Mouse (Mus musculus) forebrain, embryonic 16.5 days (tissue): Measurements from ENCODE around the gene Ets1. TPM values are rescaled to one million over a fixed set of nuclear protein-coding genes. Genes with fewer than 3 reads are reported as not detected.
A peak's percentile ranks its signal among the peaks of the same experiment; 100 is the strongest.

ENCODE experiments used
- ATAC-seq: fragments of 200-750 bp; cut with Nextera tagmentation; 2 replicates; pipeline ENCODE4 v1.8.0; 2017; ENCODE audit warnings: mild to moderate bottlenecking, moderate library complexity
- H3K27ac ChIP-seq: fragments of 300-500 bp; sonication (generic); 2 replicates; pipeline ENCODE4 v1.5.1; 2014; ENCODE audit warnings: low read length, control low read depth
- H3K27me3 ChIP-seq: fragments of 300-500 bp; sonication (generic); replicated peaks from 2 replicates; pipeline ENCODE4 v1.6.1; 2014; ENCODE audit warnings: low read length; ENCODE audit not compliant: control insufficient read depth, insufficient read depth
- H3K36me3 ChIP-seq: fragments of 300-500 bp; sonication (generic); 2 replicates; pipeline ENCODE4 v1.6.1; 2014; ENCODE audit not compliant: control insufficient read depth, insufficient read depth
- H3K4me1 ChIP-seq: fragments of 300-500 bp; sonication (generic); replicated peaks from 2 replicates; pipeline ENCODE4 v1.6.1; 2014; ENCODE audit warnings: low read length; ENCODE audit not compliant: control insufficient read depth, insufficient read depth
- H3K4me2 ChIP-seq: fragments of 300-500 bp; sonication (generic); 2 replicates; pipeline ENCODE4 v1.6.1; 2014; ENCODE audit warnings: mild to moderate bottlenecking, low read length, control low read depth
- H3K4me3 ChIP-seq: fragments of 300-500 bp; sonication (generic); replicated peaks from 2 replicates; pipeline ENCODE4 v1.5.1; 2014; ENCODE audit warnings: mild to moderate bottlenecking, low read length, control low read depth
- H3K9ac ChIP-seq: fragments of 300-500 bp; sonication (generic); replicated peaks from 2 replicates; pipeline ENCODE4 v1.6.1; 2014; ENCODE audit warnings: low read depth, low read length, control low read depth
- H3K9me3 ChIP-seq: fragments of 300-500 bp; sonication (generic); 2 replicates; pipeline ENCODE4 v1.6.1; 2016; ENCODE audit warnings: low read length; ENCODE audit not compliant: control insufficient read depth
- WGBS: fragments of 180-500 bp; shearing (Covaris S2); extraction: QIAGEN DNeasy Blood & Tissue Kit; methylation state at CpG from one replicate; pipeline ENCODE4 v1.1.7; 2014; 5-methylcytosine and 5-hydroxymethylcytosine counted together
- polyA plus RNA-seq: library from polyadenylated mRNA; unstranded; fragments of >200 nt; fragmentation: Nextera tagmentation; extraction: Ambion mirVana; gene quantifications from 2 replicates; pipeline ENCODE4 v1.2.1, GENCODE M21; 2015

Gene Ets1
- polyA plus RNA-seq, 1 experiment from 2014 or later, result 21.3 TPM

DNA sequence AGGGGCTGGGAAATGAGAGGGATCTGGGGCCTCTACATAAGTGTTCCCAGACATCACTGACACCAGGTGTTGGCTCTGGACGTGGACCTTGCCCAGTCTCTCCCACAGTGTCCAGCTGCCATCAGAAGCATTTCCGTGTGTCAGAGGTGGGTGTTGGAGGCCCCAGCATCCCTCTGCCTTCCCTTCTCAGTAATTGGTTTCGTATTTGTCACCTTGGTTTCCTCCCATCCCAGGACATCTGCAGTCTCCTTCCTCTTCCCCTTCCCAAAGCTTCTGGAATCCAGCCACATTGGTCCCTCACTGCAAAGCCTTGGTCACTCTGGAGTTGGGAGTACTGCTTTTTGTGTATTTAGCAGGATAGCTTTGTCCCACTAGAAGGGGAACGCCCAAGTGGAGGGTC, 75.7 kb downstream of the Ets1 start:
- Histone ChIP-seq H3K27me3 (no peaks in the 10 kb centered on the region), H3K9ac (no peak overlapping the region), H3K36me3 (no peaks in the 10 kb centered on the region), H3K27ac (no peak overlapping the region), H3K9me3 (no peaks in the 10 kb centered on the region; the same call in 1 of the 2 replicates), H3K4me3 (no peak overlapping the region), H3K4me1 (peaks cover 7% of the 10 kb centered on the region), H3K4me2 (no peak overlapping the region)
- 74% methylated on average over 4 of the region's 4 CpGs for WGBS
- no peak for ATAC-seq

DNA sequence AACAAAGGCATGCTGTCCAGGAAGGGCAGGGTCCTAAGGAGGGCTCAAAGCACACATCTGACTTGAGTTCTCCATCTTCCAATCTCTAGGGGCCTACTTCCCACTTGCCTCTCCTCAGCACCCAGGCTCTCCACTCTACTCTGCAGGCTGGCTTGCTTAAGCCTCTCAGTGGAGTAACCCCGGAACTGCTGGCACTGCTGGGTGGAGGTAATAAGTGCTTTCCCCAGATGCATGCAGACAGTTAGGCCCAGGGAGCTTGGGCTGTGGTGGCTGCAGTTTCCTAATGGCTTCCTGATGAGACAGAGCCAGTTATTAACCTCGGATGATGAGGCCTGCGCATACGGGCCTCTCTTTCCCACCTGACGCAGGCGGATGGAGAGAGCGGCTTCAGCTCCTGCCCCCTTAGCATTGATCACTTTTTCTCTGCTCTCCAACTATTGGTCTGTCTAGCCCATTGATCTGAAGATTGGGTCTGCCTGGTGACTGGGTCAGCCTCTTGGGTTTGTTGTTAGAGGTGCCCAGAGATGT, 76.4 kb downstream of the Ets1 start:
- Histone ChIP-seq H3K4me2 (no peak overlapping the region), H3K4me1 (peaks cover 7% of the 10 kb centered on the region), H3K36me3 (no peaks in the 10 kb centered on the region), H3K9me3 (no peaks in the 10 kb centered on the region; the same call in 1 of the 2 replicates), H3K4me3 (no peak overlapping the region), H3K9ac (no peak overlapping the region), H3K27ac (no peak overlapping the region), H3K27me3 (no peaks in the 10 kb centered on the region)
- 93% methylated on average over 7 of the region's 7 CpGs for WGBS
- ATAC-seq, result no peak

DNA sequence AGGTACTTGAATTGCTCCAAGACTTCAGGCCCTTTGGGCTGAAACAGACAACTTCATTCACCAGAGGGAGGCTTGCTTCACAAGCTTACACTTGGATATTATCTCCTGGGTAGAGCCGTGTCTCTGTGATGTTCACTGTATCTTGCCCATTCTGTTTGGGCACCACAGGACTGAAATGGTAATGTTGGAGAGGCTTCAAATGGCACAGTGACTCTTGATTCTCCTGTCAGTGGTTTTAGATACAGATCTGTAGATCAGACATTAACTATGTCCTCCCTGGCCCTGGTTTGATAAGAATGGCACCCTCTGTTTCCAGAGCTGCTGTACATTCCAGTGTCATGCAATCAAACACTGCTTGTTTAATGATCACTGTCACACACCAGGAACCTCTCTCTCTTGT, 77.1 kb downstream of the Ets1 start:
- Histone ChIP-seq H3K9me3 (no peaks in the 10 kb centered on the region; the same call in 1 of the 2 replicates), H3K27ac (no peak overlapping the region), H3K36me3 (no peaks in the 10 kb centered on the region), H3K4me3 (no peak overlapping the region), H3K27me3 (no peaks in the 10 kb centered on the region), H3K4me2 (no peak overlapping the region), H3K4me1 (peaks cover 7% of the 10 kb centered on the region), H3K9ac (no peak overlapping the region)
- WGBS, result 95% methylated on average over 1 of the region's 1 CpGs
- no peak for ATAC-seq

DNA sequence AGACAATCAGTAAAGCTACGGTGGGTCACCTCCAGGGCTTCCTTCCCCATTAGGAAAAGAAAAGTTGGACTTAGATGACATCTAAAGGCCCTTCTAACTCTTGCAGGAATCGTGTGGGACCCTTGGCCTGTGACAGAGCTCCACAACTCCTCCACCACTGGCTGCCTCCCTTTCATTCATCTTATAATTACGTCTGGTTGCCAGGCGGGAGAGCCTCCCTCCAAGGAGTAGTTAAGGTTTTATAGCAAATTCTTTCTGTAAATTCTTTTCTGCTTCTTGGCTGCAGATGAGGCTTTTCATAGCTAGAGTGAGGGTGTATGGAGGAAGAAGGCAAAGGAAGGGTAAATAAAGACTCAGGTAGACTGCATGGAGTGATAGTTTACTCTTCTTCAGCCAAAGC, 77.8 kb downstream of the Ets1 start:
- Histone ChIP-seq H3K4me2 (no peak overlapping the region), H3K9me3 (no peaks in the 10 kb centered on the region; the same call in 1 of the 2 replicates), H3K4me3 (no peak overlapping the region), H3K36me3 (no peaks in the 10 kb centered on the region), H3K4me1 (peaks cover 7% of the 10 kb centered on the region), H3K27ac (no peak overlapping the region), H3K9ac (no peak overlapping the region), H3K27me3 (no peaks in the 10 kb centered on the region)
- no peak for ATAC-seq
- WGBS, result 70% methylated on average over 4 of the region's 4 CpGs

DNA sequence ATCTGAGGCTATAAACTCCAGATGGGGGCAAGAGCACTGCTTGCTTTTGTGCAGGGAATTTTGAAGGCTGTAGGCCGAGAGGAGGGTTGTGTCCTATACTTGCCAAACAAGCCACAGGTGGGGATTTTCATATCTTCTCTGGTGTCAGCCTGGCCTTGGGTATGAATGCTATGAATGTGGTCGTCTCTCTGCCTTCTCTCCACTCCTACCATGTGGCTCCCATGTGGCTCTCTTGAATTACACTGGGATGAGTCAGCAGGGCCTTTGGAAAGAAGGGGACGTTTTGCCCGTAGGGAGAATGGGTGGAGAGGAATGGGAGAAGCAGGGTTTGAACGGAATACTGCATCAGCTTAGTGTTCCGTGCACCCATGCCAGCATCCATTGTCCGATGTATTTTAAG, 78.5 kb downstream of the Ets1 start:
- Histone ChIP-seq H3K36me3 (no peaks in the 10 kb centered on the region), H3K9me3 (no peaks in the 10 kb centered on the region; the same call in 1 of the 2 replicates), H3K4me3 (no peak overlapping the region), H3K27me3 (no peaks in the 10 kb centered on the region), H3K4me2 (no peak overlapping the region), H3K4me1 (peaks cover 7% of the 10 kb centered on the region), H3K9ac (no peak overlapping the region), H3K27ac (no peak overlapping the region)
- no peak for ATAC-seq
- WGBS, result 81% methylated on average over 7 of the region's 7 CpGs

DNA sequence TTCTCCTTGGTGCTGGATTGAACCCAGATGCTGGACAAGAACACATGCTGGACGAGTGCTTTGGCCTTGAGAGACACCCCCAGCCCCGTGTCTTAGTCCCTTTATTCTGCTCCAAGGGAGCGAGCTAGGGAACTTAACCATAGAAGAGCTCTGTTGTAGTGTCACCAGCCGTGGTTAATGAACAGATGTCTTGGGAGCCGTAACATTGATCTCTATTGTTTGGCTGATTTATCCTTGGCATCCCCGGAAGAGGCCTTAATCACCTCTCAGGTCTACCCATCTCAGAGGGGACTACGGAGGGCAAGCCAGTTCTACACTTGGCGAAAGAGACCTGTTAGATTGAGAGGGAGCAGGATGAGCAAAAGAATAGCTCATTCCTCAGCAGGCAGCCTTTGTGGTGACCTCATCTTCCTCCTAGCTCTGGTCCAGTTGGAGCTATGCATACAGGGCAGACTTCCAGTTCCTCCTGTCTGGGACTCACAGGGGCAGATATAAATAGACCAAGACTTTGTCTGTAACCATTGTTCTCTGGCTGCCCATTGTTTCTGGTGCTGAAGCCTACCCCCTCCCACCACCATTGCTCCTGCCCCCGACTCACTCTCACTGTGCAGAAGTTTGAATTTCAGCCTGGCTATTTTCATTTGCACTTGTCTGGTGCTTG, 79.9 kb downstream of the Ets1 start:
- WGBS, result 12% methylated on average over 9 of the region's 9 CpGs
- ATAC-seq, result peak; percentile 50; the same call in 1 of the 2 replicates

DNA sequence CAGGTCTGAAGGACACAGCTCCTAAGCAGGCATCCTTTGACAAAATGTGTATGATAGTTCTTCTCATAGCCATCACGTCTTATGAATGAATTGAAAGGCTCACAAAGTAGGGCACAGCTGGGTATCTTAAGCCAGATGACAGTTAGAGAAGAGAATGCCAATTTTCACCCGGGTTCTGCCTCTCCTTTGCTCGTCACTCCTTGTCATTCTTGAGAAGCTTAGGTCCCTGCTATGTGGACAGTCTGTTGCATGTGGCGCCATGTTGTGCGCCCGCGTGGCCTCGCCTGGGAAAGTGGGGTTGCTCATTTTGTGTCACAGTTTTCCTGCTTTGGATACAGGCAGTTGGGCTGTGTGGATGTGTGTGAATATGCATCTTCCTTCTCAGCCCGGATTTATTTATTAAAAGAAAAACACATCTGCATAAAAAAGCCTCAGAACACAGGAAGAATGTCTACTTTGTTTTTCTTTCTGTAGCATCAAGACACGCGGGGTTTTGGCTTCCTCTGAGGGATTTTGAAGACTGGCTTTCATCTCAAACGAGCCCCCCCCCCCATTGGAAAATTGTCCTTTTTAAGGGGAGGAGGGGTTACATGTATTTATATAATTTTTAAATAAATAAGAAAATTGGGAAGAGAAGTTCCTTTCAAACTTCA, 81.4 kb downstream of the Ets1 start:
- no peaks in the 10 kb centered on the region for H3K27me3 ChIP-seq
- H3K27ac ChIP-seq, result no peak overlapping the region
- no peaks in the 10 kb centered on the region for H3K9me3 ChIP-seq
- H3K4me3 ChIP-seq, result no peak overlapping the region
- WGBS, result 52% methylated on average over 12 of the region's 12 CpGs
- H3K36me3 ChIP-seq, result no peaks in the 10 kb centered on the region
- no peak overlapping the region for H3K9ac ChIP-seq
- H3K4me2 ChIP-seq, result no peak overlapping the region
- no peak for ATAC-seq
- H3K4me1 ChIP-seq, result peaks cover 7% of the 10 kb centered on the region

More for the DNA sequence above, 79.9 kb downstream of the Ets1 start:
- no peak overlapping the region for H3K27ac ChIP-seq
- no peak overlapping the region for H3K9ac ChIP-seq
- no peaks in the 10 kb centered on the region for H3K36me3 ChIP-seq
- H3K4me2 ChIP-seq, result no peak overlapping the region
- no peak overlapping the region for H3K4me3 ChIP-seq
- H3K4me1 ChIP-seq, result peaks cover 7% of the 10 kb centered on the region
- H3K9me3 ChIP-seq, result no peaks in the 10 kb centered on the region; the same call in 1 of the 2 replicates
- H3K27me3 ChIP-seq, result no peaks in the 10 kb centered on the region

DNA sequence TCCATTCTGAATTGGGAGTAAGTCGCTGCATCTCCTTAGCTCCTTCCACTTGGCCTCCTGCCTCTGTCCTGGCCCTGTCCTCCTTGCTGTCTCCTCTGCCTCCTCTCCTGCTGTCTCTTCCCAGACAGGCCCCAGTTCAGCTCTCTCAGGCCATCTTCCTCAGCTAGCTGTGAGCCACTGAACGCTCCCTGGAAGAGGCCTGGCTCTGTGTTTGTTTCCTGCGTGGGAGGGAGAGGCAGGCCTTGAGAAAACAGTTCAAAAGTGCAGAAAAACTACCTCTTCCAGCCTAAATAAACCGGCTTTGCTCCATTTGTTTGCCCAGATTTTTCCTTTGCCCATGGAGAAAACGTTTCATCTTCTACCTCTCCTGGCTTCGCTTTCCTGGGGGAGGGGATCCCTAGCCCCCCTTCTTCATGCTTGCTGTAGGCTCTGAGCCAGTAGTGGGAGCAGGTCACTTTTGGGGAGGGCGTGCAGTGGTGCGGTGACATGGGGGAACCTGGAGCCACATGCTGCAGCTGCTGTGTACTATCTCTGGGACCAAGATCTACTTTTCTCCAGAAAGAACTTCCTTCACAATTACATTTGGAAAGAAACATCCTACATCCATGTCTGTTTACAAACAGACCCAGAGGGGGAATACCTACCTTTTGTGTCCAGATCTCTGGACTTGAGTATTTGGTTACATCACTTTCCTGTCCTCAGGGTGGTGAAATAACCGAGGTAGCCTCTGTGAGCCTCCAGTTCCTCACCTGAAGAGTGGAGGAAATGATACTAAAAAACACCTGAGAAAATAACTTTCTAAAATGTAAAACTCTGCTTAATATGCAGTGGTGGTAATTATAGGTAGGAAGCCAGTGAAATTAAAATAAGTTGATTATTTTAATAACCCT, 82.2 kb downstream of the Ets1 start:
- Histone ChIP-seq H3K4me1 (peaks cover 7% of the 10 kb centered on the region), H3K9ac (no peak overlapping the region), H3K27ac (no peak overlapping the region), H3K9me3 (no peaks in the 10 kb centered on the region), H3K4me2 (no peak overlapping the region), H3K4me3 (no peak overlapping the region), H3K27me3 (no peaks in the 10 kb centered on the region), H3K36me3 (no peaks in the 10 kb centered on the region)
- 78% methylated on average over 9 of the region's 9 CpGs for WGBS
- ATAC-seq, result no peak

DNA sequence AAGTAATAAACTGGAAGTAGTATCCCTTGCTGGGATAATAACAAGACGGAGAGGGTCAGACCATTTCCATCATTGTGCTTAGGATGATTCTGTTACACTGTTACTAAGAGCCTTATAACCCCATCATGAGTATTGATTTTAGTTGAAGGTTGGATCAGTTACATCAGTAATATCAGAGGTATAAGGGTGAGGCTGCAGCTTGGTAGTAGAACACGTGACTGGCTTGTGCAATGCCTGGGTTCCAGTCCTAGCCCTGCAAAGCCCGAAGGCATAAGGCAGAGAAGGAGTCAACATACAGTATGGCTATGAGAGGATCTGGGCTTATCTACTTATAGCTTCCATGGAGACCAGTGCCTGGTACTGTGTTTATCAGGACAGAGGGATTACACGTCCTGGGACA, 82.8 kb downstream of the Ets1 start:
- Histone ChIP-seq H3K27me3 (no peaks in the 10 kb centered on the region), H3K9ac (no peak overlapping the region)

More for the DNA sequence above, 82.8 kb downstream of the Ets1 start:
- Histone ChIP-seq H3K9me3 (no peaks in the 10 kb centered on the region), H3K27ac (no peak overlapping the region), H3K4me1 (peaks cover 7% of the 10 kb centered on the region), H3K36me3 (no peaks in the 10 kb centered on the region), H3K4me2 (no peak overlapping the region), H3K4me3 (no peak overlapping the region)
- no peak for ATAC-seq
- WGBS, result 84% methylated on average over 4 of the region's 4 CpGs
